Mouse (Mus musculus) ES-CJ7 (cell line): ENCODE measurements around the gene Tgm3.

Experiments used
- DNase-seq: peaks from one replicate; pipeline ENCODE4 v3.0.0; 2011; ENCODE audit warnings: low read depth, low spot score

Tgm3 gene

GRCm38 (mm10) chr2:130012026-130012425 lies at the start of gene Tgm3:
Tgm3 (plus strand) TSS chr2:130012349.
- peak; percentile 57 for DNase-seq

- DNase-seq: no peak
Observed at GRCm38 (mm10) chr2:129980608-129981007, 31.5 kb upstream of the Tgm3 start.

- no peak for DNase-seq
Observed at GRCm38 (mm10) chr2:129987527-129988045, 24.6 kb upstream of the Tgm3 start.

- DNase-seq: no peak
Observed at GRCm38 (mm10) chr2:129989646-129990045, 22.5 kb upstream of the Tgm3 start.

- DNase-seq: no peak
Observed at GRCm38 (mm10) chr2:129994468-129994867, 17.7 kb upstream of the Tgm3 start.

- DNase-seq: no peak
Observed at GRCm38 (mm10) chr2:129998476-129998875, 13.7 kb upstream of the Tgm3 start.

GRCm38 (mm10) chr2:129999296-129999695 lies 12.9 kb upstream of the Tgm3 start:
- DNase-seq: no peak

GRCm38 (mm10) chr2:130000601-130001000 lies 11.5 kb upstream of the Tgm3 start:
- DNase-seq: no peak

GRCm38 (mm10) chr2:130004046-130004445 lies 8.1 kb upstream of the Tgm3 start:
- no peak for DNase-seq

- DNase-seq: no peak
Observed at GRCm38 (mm10) chr2:130009371-130009770, 2.8 kb upstream of the Tgm3 start.

GRCm38 (mm10) chr2:130013646-130014045 lies 1.5 kb downstream of the Tgm3 start:
- no peak for DNase-seq

- DNase-seq: no peak
Observed at GRCm38 (mm10) chr2:130015196-130015595, 3.0 kb downstream of the Tgm3 start.

- DNase-seq: no peak
Observed at GRCm38 (mm10) chr2:130018084-130018483, 5.9 kb downstream of the Tgm3 start.

GRCm38 (mm10) chr2:130027890-130028289 lies 15.7 kb downstream of the Tgm3 start:
- no peak for DNase-seq

- DNase-seq: no peak
Observed at GRCm38 (mm10) chr2:130029826-130030225, 17.7 kb downstream of the Tgm3 start.

GRCm38 (mm10) chr2:130032661-130033060 lies 20.5 kb downstream of the Tgm3 start:
- DNase-seq: no peak

- DNase-seq: no peak
Observed at GRCm38 (mm10) chr2:130036846-130037245, 24.7 kb downstream of the Tgm3 start.

GRCm38 (mm10) chr2:130038971-130039370 lies 26.8 kb downstream of the Tgm3 start:
- DNase-seq: no peak

- DNase-seq: no peak
Observed at GRCm38 (mm10) chr2:130040190-130040886, 28.2 kb downstream of the Tgm3 start.

- DNase-seq: no peak
Observed at GRCm38 (mm10) chr2:130043835-130044234, 31.7 kb downstream of the Tgm3 start.

- DNase-seq: peak; percentile 41
Observed at GRCm38 (mm10) chr2:130047923-130048440, 35.8 kb downstream of the Tgm3 start.

GRCm38 (mm10) chr2:130048792-130049191 lies 36.6 kb downstream of the Tgm3 start:
- DNase-seq: no peak

- DNase-seq: peak; percentile 26
Observed at GRCm38 (mm10) chr2:130058149-130058548, 46.0 kb downstream of the Tgm3 start.
